8 mouse cellular contexts compared by ENCODE assay signal in genomic region chr12:86836431-86837047, GRCm38 (mm10). TPM values are rescaled to one million over a fixed set of nuclear protein-coding genes. Genes with fewer than 3 reads are reported as not detected.
A peak's percentile ranks its signal among the peaks of the same experiment; 100 is the strongest.
DNase-seq lines count a peak whose midpoint lies in the region; ATAC-seq and TF ChIP-seq lines count a peak whose summit lies in the region.

No protein-coding gene starts in this region.

- no peak overlapping the region for H3K27ac ChIP-seq in forebrain, embryonic 16.5 days (ENCODE audit: low read length)

- no peak overlapping the region for H3K9ac ChIP-seq in forebrain, embryonic 16.5 days (replicated peaks; ENCODE audit: low read depth, low read length)

- H3K36me3 ChIP-seq in G1E (replicated peaks), result no peaks in the 10 kb centered on the region
- no peaks in the 10 kb centered on the region for H3K36me3 ChIP-seq in forebrain, embryonic 16.5 days (ENCODE audit: control insufficient read depth, insufficient read depth)

- TF ChIP-seq CTCF in G1E (IDR thresholded peaks at IDR 0.05; ENCODE audit: low read depth, low read length), result no peak

- peaks cover 39% of the 10 kb centered on the region for H3K27me3 ChIP-seq in G1E (ENCODE audit: insufficient read depth, low read length)
- H3K27me3 ChIP-seq in forebrain, embryonic 16.5 days (replicated peaks; ENCODE audit: control insufficient read depth, insufficient read depth, low read length), result no peaks in the 10 kb centered on the region

- peak; percentile 70 for ATAC-seq in G1E (ENCODE audit: extremely low read depth, insufficient number of reproducible peaks, low FRiP score, poor library complexity, severe bottlenecking)
- peak; percentile 53 for ATAC-seq in forebrain, embryonic 16.5 days
- peak; percentile 65 to 72 for ATAC-seq in hematopoietic stem cell, adult 5-6 weeks (replicated peaks in 1 of 2; ENCODE audit: insufficient read depth in 1 of 2, low FRiP score in 2 of 2, low TSS enrichment in 1 of 2, low read depth in 1 of 2, poor library complexity in 2 of 2, severe bottlenecking in 2 of 2)

- H3K9me3 ChIP-seq in G1E (replicated peaks), result no peaks in the 10 kb centered on the region
- H3K9me3 ChIP-seq in forebrain, embryonic 16.5 days (ENCODE audit: control insufficient read depth, low read length), result no peaks in the 10 kb centered on the region

- H3K4me1 ChIP-seq in G1E (ENCODE audit: insufficient read depth, low read depth, low read length), result peaks cover 44% of the 10 kb centered on the region
- H3K4me1 ChIP-seq in forebrain, embryonic 16.5 days (replicated peaks; ENCODE audit: control insufficient read depth, insufficient read depth, low read length), result peaks cover 20% of the 10 kb centered on the region

- WGBS in forebrain, embryonic 16.5 days, result 34% methylated on average over 23 of the region's 23 CpGs

- H3K4me2 ChIP-seq in forebrain, embryonic 16.5 days (ENCODE audit: low read length), result peak overlapping the region; percentile 35

- DNase-seq in G1E (ENCODE audit: low spot score), result peak; percentile 85
- peak; percentile 79 for DNase-seq in brain, adult 2 months (ENCODE audit: low read depth, low spot score)
- DNase-seq in layer of hippocampus, adult 8-10 months (ENCODE audit: low spot score in 2 of 2), result peak; percentile 58 to 60
- DNase-seq in lung, postnatal 25 days (ENCODE audit: low spot score), result peak; percentile 97
- DNase-seq in right cerebral cortex, postnatal 14 days, result peak; percentile 60
- peak; percentile 89 to 94 for DNase-seq in urinary bladder, postnatal 36 days (ENCODE audit: low spot score in 2 of 2)

- peak overlapping the region; percentile 63; the same call in 1 of the 2 replicates for H3K4me3 ChIP-seq in G1E (ENCODE audit: low read depth, low read length)
- H3K4me3 ChIP-seq in forebrain, embryonic 16.5 days (replicated peaks; ENCODE audit: low read length), result no peak overlapping the region

RNA-seq across cellular contexts. Expression of gene Irf2bpl, which starts 48.1 kb away (rescaled TPM):
- total RNA-seq in G1E (2014; fragmentation: Nextera tagmentation), result 8.4 and 10.0 TPM in 2 replicates
- total RNA-seq in G1E (2017), result 8.5 and 11.0 TPM in 2 replicates
- polyA plus RNA-seq in G1E (2012), result 18.8 and 23.1 TPM in 2 replicates
- 67.0 and 74.0 TPM in 2 replicates for polyA plus RNA-seq in forebrain, embryonic 16.5 days (2015; fragmentation: Nextera tagmentation; extraction: Ambion mirVana)
- total RNA-seq in hematopoietic stem cell, adult 5-6 weeks (2017), result 4.2 and 5.6 TPM in 2 replicates
- 10 to 100 TPM; 61.7 to 72.0 (median 66.8) TPM for total RNA-seq in layer of hippocampus, adult 8-10 months (2022)
